Mouse (Mus musculus) neural tube, embryonic 11.5 days (tissue): Measurements from ENCODE around the gene Col26a1. TPM values are rescaled to one million over a fixed set of nuclear protein-coding genes. Genes with fewer than 3 reads are reported as not detected.

ENCODE experiments used
- polyA plus RNA-seq: library from polyadenylated mRNA; unstranded; fragments of >200 nt; fragmentation: Nextera tagmentation; extraction: Ambion mirVana; gene quantifications from 2 replicates; pipeline ENCODE4 v1.2.1, GENCODE M21; 2014

Col26a1 gene
- polyA plus RNA-seq, 1 experiment from 2014 or later: 51.6 TPM

Other genes with a start within 250 kb of the Col26a1 start
- not detected in 2 replicates for gene Myl10, start 190.1 kb downstream of the Col26a1 start, polyA plus RNA-seq
- gene Ift22, start 24.9 kb upstream of the Col26a1 start, polyA plus RNA-seq: 97.4 and 110 TPM in 2 replicates
- gene Fis1, start 70.1 kb upstream of the Col26a1 start, polyA plus RNA-seq: 285 and 320 TPM in 2 replicates
- not detected in 2 replicates for gene Cldn15, start 83.4 kb upstream of the Col26a1 start, polyA plus RNA-seq
- gene Plod3, start 103.8 kb upstream of the Col26a1 start, polyA plus RNA-seq: 31.8 and 34.8 TPM in 2 replicates
- gene Znhit1, start 104.8 kb upstream of the Col26a1 start, polyA plus RNA-seq: 103 and 106 TPM in 2 replicates
- 1.2 and 1.5 TPM in 2 replicates for gene Vgf, start 143.2 kb upstream of the Col26a1 start, polyA plus RNA-seq
- gene Ap1s1, start 162.9 kb upstream of the Col26a1 start, polyA plus RNA-seq: 166 and 168 TPM in 2 replicates
- not detected in 2 replicates for gene Serpine1, start 189.1 kb upstream of the Col26a1 start, polyA plus RNA-seq
- gene Trim56, start 233.0 kb upstream of the Col26a1 start, polyA plus RNA-seq: 4.9 and 5.6 TPM in 2 replicates